Mouse (Mus musculus) liver, adult 2 months (tissue): ENCODE results near the gene Amdhd2. TPM values are rescaled to one million over a fixed set of nuclear protein-coding genes. Genes with fewer than 3 reads are reported as not detected.

Experiments
- DNase-seq: peaks from one replicate; pipeline ENCODE4 v3.0.0-alpha.2; 2011; ENCODE audit warnings: low read depth, low spot score; ENCODE audit errors: extremely low read depth
- H3K27ac ChIP-seq: fragments of 200-500 bp; replicated peaks from 2 replicates; pipeline ENCODE4 v1.5.1; 2012; ENCODE audit warnings: low read depth, mild to moderate bottlenecking, control low read depth, inconsistent platforms, low read length; ENCODE audit not compliant: insufficient read depth
- H3K27me3 ChIP-seq: fragments of 200-500 bp; 2 replicates; pipeline ENCODE4 v1.6.1; 2012; ENCODE audit warnings: mild to moderate bottlenecking, moderate library complexity, low read length, inconsistent platforms; ENCODE audit not compliant: control insufficient read depth, insufficient read depth
- H3K36me3 ChIP-seq: fragments of 200-500 bp; 2 replicates; pipeline ENCODE4 v1.6.1; 2012; ENCODE audit warnings: low read length, inconsistent platforms; ENCODE audit not compliant: control insufficient read depth, insufficient read depth
- H3K4me1 ChIP-seq: fragments of 200-500 bp; 2 replicates; pipeline ENCODE4 v1.6.1; 2011; ENCODE audit warnings: low read length; ENCODE audit not compliant: control insufficient read depth, insufficient read depth
- H3K4me3 ChIP-seq: fragments of 200-500 bp; 2 replicates; pipeline ENCODE4 v1.5.1; 2011; ENCODE audit warnings: low read depth, mild to moderate bottlenecking, control low read depth, low read length, moderate library complexity; ENCODE audit not compliant: insufficient read depth
- H3K79me2 ChIP-seq: fragments of 200-500 bp; 2 replicates; pipeline ENCODE4 v1.6.1; 2012; ENCODE audit warnings: inconsistent platforms, mild to moderate bottlenecking, low read length, moderate library complexity; ENCODE audit not compliant: control insufficient read depth, insufficient read depth
- H3K9ac ChIP-seq: fragments of 200-500 bp; 2 replicates; pipeline ENCODE4 v1.6.1; 2012; ENCODE audit warnings: low read depth, mild to moderate bottlenecking, control low read depth, inconsistent platforms, low read length
- CTCF ChIP-seq: fragments of 200-500 bp; IDR thresholded peaks from 2 replicates; pipeline ENCODE4 v1.5.1; 2011; ENCODE audit warnings: low read depth, low read length, control low read depth
- POLR2A ChIP-seq: fragments of 200-500 bp; IDR thresholded peaks from 2 replicates; pipeline ENCODE4 v1.6.1; 2011; ENCODE audit warnings: low read length, control low read depth; ENCODE audit not compliant: insufficient read depth; ENCODE audit errors: extremely low read depth
- WGBS: fragments of 180-500 bp; shearing (Covaris S2); methylation state at CpG from one replicate; pipeline ENCODE4 v1.1.7; 2018; 5-methylcytosine and 5-hydroxymethylcytosine counted together
- polyA plus RNA-seq: library from polyadenylated mRNA; depleted of rRNA; stranded (reverse); fragments of >200 nt; gene quantifications from 2 replicates; pipeline ENCODE4 v1.2.3, GENCODE M21; 2012; rRNA removed
- total RNA-seq: library from RNA; depleted of rRNA; stranded (reverse); fragments of >200 nt; gene quantifications from 2 replicates; pipeline ENCODE4 v1.2.3, GENCODE M21; 2014; rRNA removed

Amdhd2 gene
- total and polyA plus RNA-seq, 2 experiments: 19.3 to 35.4 TPM

- Histone ChIP-seq H3K27ac (no peak overlapping the region), H3K79me2 (peaks cover 41% of the 10 kb centered on the region), H3K4me3 (no peak overlapping the region), H3K9ac (no peak overlapping the region), H3K4me1 (peaks cover 3% of the 10 kb centered on the region; the same call in 1 of the 2 replicates), H3K36me3 (no peaks in the 10 kb centered on the region; the same call in 1 of the 2 replicates), H3K27me3 (no peaks in the 10 kb centered on the region)
- TF ChIP-seq CTCF: no peak
- no peak for TF ChIP-seq POLR2A
- 83% methylated on average over 1 of the region's 1 CpGs for WGBS
- no peak for DNase-seq
These were observed 36.0 kb downstream of the Amdhd2 start for GRCm38 (mm10) chr17:24127592-24127991.

GRCm38 (mm10) chr17:24126801-24127200 is 36.8 kb downstream of the Amdhd2 start:
- Histone ChIP-seq H3K27ac (no peak overlapping the region), H3K4me3 (no peak overlapping the region), H3K27me3 (no peaks in the 10 kb centered on the region), H3K79me2 (peaks cover 43% of the 10 kb centered on the region), H3K36me3 (no peaks in the 10 kb centered on the region; the same call in 1 of the 2 replicates), H3K4me1 (peaks cover 3% of the 10 kb centered on the region; the same call in 1 of the 2 replicates), H3K9ac (no peak overlapping the region)
- no peak for DNase-seq
- 78% methylated on average over 3 of the region's 3 CpGs for WGBS
- TF ChIP-seq CTCF: no peak
- TF ChIP-seq POLR2A: no peak

GRCm38 (mm10) chr17:24119446-24119845 is 44.1 kb downstream of the Amdhd2 start:
- no peak overlapping the region for H3K4me3 ChIP-seq
- 76% methylated on average over 3 of the region's 3 CpGs for WGBS
- DNase-seq: no peak

GRCm38 (mm10) chr17:24113031-24113430 is 50.5 kb downstream of the Amdhd2 start:
- Histone ChIP-seq H3K79me2 (peaks cover 13% of the 10 kb centered on the region; the same call in 1 of the 2 replicates), H3K4me3 (no peak overlapping the region), H3K36me3 (peaks cover 12% of the 10 kb centered on the region), H3K27ac (no peak overlapping the region), H3K27me3 (no peaks in the 10 kb centered on the region), H3K9ac (no peak overlapping the region), H3K4me1 (peaks cover 12% of the 10 kb centered on the region)
- no peak for DNase-seq
- TF ChIP-seq POLR2A (no peak), CTCF (no peak)
- 91% methylated on average over 4 of the region's 4 CpGs for WGBS

More at GRCm38 (mm10) chr17:24119446-24119845, 44.1 kb downstream of the Amdhd2 start:
- Histone ChIP-seq H3K9ac (no peak overlapping the region), H3K36me3 (no peaks in the 10 kb centered on the region), H3K27me3 (no peaks in the 10 kb centered on the region), H3K27ac (no peak overlapping the region), H3K79me2 (peaks cover 42% of the 10 kb centered on the region), H3K4me1 (peaks cover 9% of the 10 kb centered on the region)
- no peak for TF ChIP-seq CTCF
- no peak for TF ChIP-seq POLR2A

GRCm38 (mm10) chr17:24111256-24111655 is 52.3 kb downstream of the Amdhd2 start:
- no peak overlapping the region for H3K4me3 ChIP-seq
- H3K79me2 ChIP-seq: peaks cover 7% of the 10 kb centered on the region; the same call in 1 of the 2 replicates
- H3K9ac ChIP-seq: no peak overlapping the region
- TF ChIP-seq CTCF: no peak
- no peak for TF ChIP-seq POLR2A
- H3K36me3 ChIP-seq: peaks cover 23% of the 10 kb centered on the region
- no peak for DNase-seq
- 21% methylated on average over 1 of the region's 1 CpGs for WGBS
- no peak overlapping the region for H3K27ac ChIP-seq
- H3K4me1 ChIP-seq: peaks cover 6% of the 10 kb centered on the region
- H3K27me3 ChIP-seq: no peaks in the 10 kb centered on the region

GRCm38 (mm10) chr17:24108896-24109295 is 54.7 kb downstream of the Amdhd2 start:
- H3K79me2 ChIP-seq: peaks cover 2% of the 10 kb centered on the region; the same call in 1 of the 2 replicates
- peaks cover 29% of the 10 kb centered on the region for H3K36me3 ChIP-seq
- no peak for TF ChIP-seq POLR2A
- TF ChIP-seq CTCF: no peak
- H3K4me1 ChIP-seq: peaks cover 3% of the 10 kb centered on the region; the same call in 1 of the 2 replicates
- H3K27me3 ChIP-seq: no peaks in the 10 kb centered on the region
- no peak overlapping the region for H3K9ac ChIP-seq
- DNase-seq: no peak
- no peak overlapping the region for H3K4me3 ChIP-seq
- WGBS: 74% methylated on average over 1 of the region's 1 CpGs
- H3K27ac ChIP-seq: no peak overlapping the region

Other genes with a start within 250 kb of the Amdhd2 start
- gene Dcpp3, start 246.3 kb downstream of the Amdhd2 start, total RNA-seq: not detected in 2 replicates
- gene Dcpp3, start 246.3 kb downstream of the Amdhd2 start, polyA plus RNA-seq: not detected in 2 replicates
- gene Sbp, start 222.1 kb downstream of the Amdhd2 start, total RNA-seq: not detected in 2 replicates
- not detected in 2 replicates for gene Sbp, start 222.1 kb downstream of the Amdhd2 start, polyA plus RNA-seq
- not detected in 2 replicates for gene Sbpl, start 208.5 kb downstream of the Amdhd2 start, total RNA-seq
- gene Sbpl, start 208.5 kb downstream of the Amdhd2 start, polyA plus RNA-seq: not detected in 2 replicates
- 0.13 and 0.18 TPM in 2 replicates for gene Prss30, start 183.2 kb downstream of the Amdhd2 start, total RNA-seq
- 0.16 TPM in 2 replicates for gene Prss30, start 183.2 kb downstream of the Amdhd2 start, polyA plus RNA-seq
- gene Prss22, start 165.7 kb downstream of the Amdhd2 start, total RNA-seq: not detected in 2 replicates
- not detected in 2 replicates for gene Prss22, start 165.7 kb downstream of the Amdhd2 start, polyA plus RNA-seq
- not detected in 2 replicates for gene Prss27, start 125.6 kb downstream of the Amdhd2 start, total RNA-seq
- gene Prss27, start 125.6 kb downstream of the Amdhd2 start, polyA plus RNA-seq: not detected in 2 replicates
- gene Kctd5, start 90.3 kb downstream of the Amdhd2 start, total RNA-seq: 4.5 and 4.6 TPM in 2 replicates
- gene Kctd5, start 90.3 kb downstream of the Amdhd2 start, polyA plus RNA-seq: 4.6 and 6.0 TPM in 2 replicates
- 19.7 and 23.6 TPM in 2 replicates for gene Pdpk1, start 12.8 kb downstream of the Amdhd2 start, total RNA-seq
- gene Pdpk1, start 12.8 kb downstream of the Amdhd2 start, polyA plus RNA-seq: 8.6 and 10.2 TPM in 2 replicates
- 40.0 and 68.4 TPM in 2 replicates for gene Atp6v0c, start 5.9 kb upstream of the Amdhd2 start, total RNA-seq
- 625 and 644 TPM in 2 replicates for gene Atp6v0c, start 5.9 kb upstream of the Amdhd2 start, polyA plus RNA-seq
- gene Tbc1d24, start 41.8 kb upstream of the Amdhd2 start, total RNA-seq: 13.3 and 22.2 TPM in 2 replicates
- 23.6 and 31.5 TPM in 2 replicates for gene Tbc1d24, start 41.8 kb upstream of the Amdhd2 start, polyA plus RNA-seq
- gene Ntn3, start 45.8 kb upstream of the Amdhd2 start, total RNA-seq: 2.3 and 2.8 TPM in 2 replicates
- gene Ntn3, start 45.8 kb upstream of the Amdhd2 start, polyA plus RNA-seq: 7.4 and 7.8 TPM in 2 replicates
- gene Tedc2, start 57.1 kb upstream of the Amdhd2 start, total RNA-seq: 44.1 and 53.2 TPM in 2 replicates
- gene Tedc2, start 57.1 kb upstream of the Amdhd2 start, polyA plus RNA-seq: 61.4 and 78.0 TPM in 2 replicates
- 3.0 and 3.5 TPM in 2 replicates for gene Ccnf, start 87.7 kb upstream of the Amdhd2 start, total RNA-seq
- 5.5 and 6.5 TPM in 2 replicates for gene Ccnf, start 87.7 kb upstream of the Amdhd2 start, polyA plus RNA-seq
- gene Abca17, start 187.3 kb upstream of the Amdhd2 start, total RNA-seq: not detected in 2 replicates
- gene Abca17, start 187.3 kb upstream of the Amdhd2 start, polyA plus RNA-seq: 0.02 TPM in 1 of 2 replicates, not detected in the other
- 36.0 and 46.1 TPM in 2 replicates for gene Abca3, start 188.2 kb upstream of the Amdhd2 start, total RNA-seq
- gene Abca3, start 188.2 kb upstream of the Amdhd2 start, polyA plus RNA-seq: 70.0 and 76.6 TPM in 2 replicates